10 mouse cellular contexts compared by ENCODE assay signal in the genomic region with DNA sequence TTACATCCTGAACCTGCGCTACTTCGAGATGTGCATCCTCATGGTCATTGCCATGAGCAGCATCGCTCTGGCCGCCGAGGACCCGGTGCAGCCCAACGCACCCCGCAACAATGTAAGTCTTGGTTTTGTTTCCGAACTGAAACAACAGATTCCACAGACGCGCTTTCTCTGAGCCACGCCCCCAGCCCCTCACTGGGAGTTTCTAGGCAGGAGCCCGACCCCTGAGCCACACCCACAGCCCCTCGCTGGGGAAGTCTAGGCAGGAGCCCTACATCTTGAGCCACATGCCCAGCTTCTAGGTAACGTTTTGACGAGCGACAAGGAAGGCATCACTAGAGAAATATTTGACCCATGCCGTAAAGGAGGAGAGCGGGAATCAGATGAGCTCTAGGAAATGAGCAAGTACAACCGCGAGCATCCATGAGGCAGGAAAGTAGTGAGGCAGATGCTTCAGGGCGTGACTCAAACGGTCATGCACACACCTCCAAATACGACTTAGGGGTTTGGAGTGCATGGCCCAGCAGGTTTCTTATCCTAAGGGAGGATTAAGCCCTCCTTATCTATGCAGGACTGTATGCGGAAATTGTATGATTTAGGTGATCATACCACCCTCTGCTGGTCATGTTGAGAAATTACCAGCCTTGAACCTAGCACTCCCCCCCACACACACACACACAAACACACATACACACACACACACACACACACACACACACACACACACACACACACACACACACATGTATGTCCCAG.
A peak's percentile ranks its signal among the peaks of the same experiment; 100 is the strongest.
DNase-seq lines count a peak whose midpoint lies in the region; ATAC-seq lines count a peak whose summit lies in the region.
"Had no signal": no experiment of that assay in that cellular context is flagged by ENCODE, and none has a peak within 500 bp of the region (broad histone marks: within the 10 kb centered on the region; RNA-seq: fewer than 3 reads in every experiment).

No protein-coding gene starts in this region.

- H3K27me3 ChIP-seq in heart, embryonic 11.5 days (ENCODE audit: control insufficient read depth, insufficient read depth, low read length), result peaks cover 32% of the 10 kb centered on the region
- peaks cover 43% of the 10 kb centered on the region for H3K27me3 ChIP-seq in limb, embryonic 12.5 days

- H3K4me2 ChIP-seq in heart, embryonic 11.5 days, result peak overlapping the region; percentile 27
- peak overlapping the region; percentile 35 for H3K4me2 ChIP-seq in limb, embryonic 12.5 days

- ATAC-seq in heart, embryonic 11.5 days (replicated peaks; ENCODE audit: insufficient number of reproducible peaks, low FRiP score, low TSS enrichment), result no peak
- ATAC-seq in limb, embryonic 12.5 days (ENCODE audit: insufficient number of reproducible peaks, insufficient read depth, low FRiP score, low TSS enrichment, low read depth), result no peak

- no peak overlapping the region for H3K27ac ChIP-seq in heart, embryonic 11.5 days (ENCODE audit: low read depth, low read length)
- H3K27ac ChIP-seq in limb, embryonic 12.5 days, result no peak overlapping the region

- intact Hi-C loops in heart, postnatal 36 days (cut with DNase I), result loop anchor here (1.0 kb wide), 1 partner anchor 207 kb away; no protein-coding TSS in a partner anchor

- DNase-seq in heart, postnatal 36 days, result no peak
- peak; percentile 44 for DNase-seq in A20 (ENCODE audit: low read depth, low spot score)
- peak; percentile 75 for DNase-seq in brain, adult 2 months (ENCODE audit: low read depth, low spot score)
- DNase-seq in yolk sac, embryonic 10.5 days (ENCODE audit: low spot score), result no peak
- DNase-seq in left cerebral cortex, adult 18-20 months (ENCODE audit: low spot score in 2 of 2), result no peak
- DNase-seq in spleen, postnatal 14 days (ENCODE audit: low spot score in 2 of 2), result no peak
- DNase-seq: adrenal gland, adult 8-10 months; kidney, adult 9 months had no signal

- no peaks in the 10 kb centered on the region for H3K4me1 ChIP-seq in heart, embryonic 11.5 days (ENCODE audit: control insufficient read depth, insufficient read depth, low read length)
- H3K4me1 ChIP-seq in limb, embryonic 12.5 days (replicated peaks), result no peaks in the 10 kb centered on the region

- no peak overlapping the region for H3K9ac ChIP-seq in heart, embryonic 11.5 days (ENCODE audit: low read depth, low read length)
- 0 out of 2 replicates have a peak overlapping the region, but pooled peaks have one; percentile 23 for H3K9ac ChIP-seq in limb, embryonic 12.5 days (replicated peaks)

- no peaks in the 10 kb centered on the region for H3K9me3 ChIP-seq in heart, embryonic 11.5 days (replicated peaks; ENCODE audit: control insufficient read depth, low read length)
- H3K9me3 ChIP-seq in limb, embryonic 12.5 days, result no peaks in the 10 kb centered on the region

- H3K4me3 ChIP-seq in heart, embryonic 11.5 days (ENCODE audit: low read depth, low read length), result no peak overlapping the region
- no peak overlapping the region for H3K4me3 ChIP-seq in limb, embryonic 12.5 days (replicated peaks)

- no peaks in the 10 kb centered on the region for H3K36me3 ChIP-seq in heart, embryonic 11.5 days (ENCODE audit: control insufficient read depth, insufficient read depth, low read length)
- H3K36me3 ChIP-seq in limb, embryonic 12.5 days, result no peaks in the 10 kb centered on the region

- WGBS in heart, embryonic 11.5 days (ENCODE audit: insufficient replicate concordance), result 21% methylated on average over 25 of the region's 25 CpGs
- 37% methylated on average over 25 of the region's 25 CpGs for WGBS in limb, embryonic 12.5 days

Comparison
In these comparisons a context has a peak if more than half of its experiments do, and no peak if none do; other contexts are left out.
1. DNase-seq: peak in A20 (single experiment) and brain, adult 2 months (single experiment); none in heart, postnatal 36 days (0 of 2), yolk sac, embryonic 10.5 days (single experiment), left cerebral cortex, adult 18-20 months (0 of 2) and spleen, postnatal 14 days (0 of 2).